Mouse (Mus musculus) CH12.LX (cell line): ENCODE data around the gene Ank3.

Experiments
- CTCF ChIP-seq, 2 experiments: IDR thresholded peaks in 1 of 2; conservative IDR thresholded peaks in 1 of 2; 2 replicates each; pipeline ENCODE4 v1.5.1; 2011 to 2012; ENCODE audit warnings: low read depth in 2 of 2, low read length in 2 of 2, improper control_type of control experiment in 1 of 2, inconsistent platforms in 1 of 2, mild to moderate bottlenecking in 1 of 2, moderate library complexity in 1 of 2
- POLR2A ChIP-seq: IDR thresholded peaks from 2 replicates; pipeline ENCODE4 v1.6.1; 2011; ENCODE audit warnings: low read depth, mild to moderate bottlenecking, improper control_type of control experiment, low read length

DNA sequence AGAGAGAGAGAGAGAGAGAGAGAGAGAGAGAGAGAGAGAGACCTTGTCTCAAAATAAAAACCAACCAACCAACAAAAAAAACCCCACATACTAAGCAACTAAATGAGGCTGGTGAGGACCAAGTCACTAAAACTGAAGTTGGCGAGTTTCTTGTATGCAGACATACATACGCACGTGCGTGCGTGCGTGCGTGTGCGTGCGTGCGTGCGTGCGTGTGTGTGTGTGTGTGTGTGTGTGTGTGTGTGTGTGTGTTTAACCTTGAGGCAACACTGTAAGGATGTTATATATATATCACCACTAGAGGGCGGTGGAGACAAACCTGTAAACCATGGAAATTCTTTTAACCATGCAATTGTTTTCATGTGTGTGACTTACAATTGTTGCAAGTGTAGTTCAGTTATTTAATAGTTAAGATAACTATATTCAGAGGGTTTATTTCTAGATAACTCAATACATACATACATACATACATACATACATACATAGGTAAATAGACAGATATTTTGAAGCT, 31.6 kb upstream of the Ank3 start:
- TF ChIP-seq POLR2A: no peak
- peak in 1 of 2 experiments; percentile 53; a peak in 2 of 4 replicates for TF ChIP-seq CTCF (conservative IDR thresholded peaks at IDR 0.05 in 1 of 2, IDR thresholded peaks at IDR 0.05 in 1 of 2; ENCODE audit: low read depth in 2 of 2, low read length in 2 of 2)
